Mouse (Mus musculus): ENCODE measurements around the gene Rbm20. TPM values are rescaled to one million over a fixed set of nuclear protein-coding genes. Genes with fewer than 3 reads are reported as not detected.
A peak's percentile ranks its signal among the peaks of the same experiment; 100 is the strongest.

The Rbm20 gene
- polyA plus RNA-seq, 1 experiment from 2014 or later = 2.5 TPM

DNA sequence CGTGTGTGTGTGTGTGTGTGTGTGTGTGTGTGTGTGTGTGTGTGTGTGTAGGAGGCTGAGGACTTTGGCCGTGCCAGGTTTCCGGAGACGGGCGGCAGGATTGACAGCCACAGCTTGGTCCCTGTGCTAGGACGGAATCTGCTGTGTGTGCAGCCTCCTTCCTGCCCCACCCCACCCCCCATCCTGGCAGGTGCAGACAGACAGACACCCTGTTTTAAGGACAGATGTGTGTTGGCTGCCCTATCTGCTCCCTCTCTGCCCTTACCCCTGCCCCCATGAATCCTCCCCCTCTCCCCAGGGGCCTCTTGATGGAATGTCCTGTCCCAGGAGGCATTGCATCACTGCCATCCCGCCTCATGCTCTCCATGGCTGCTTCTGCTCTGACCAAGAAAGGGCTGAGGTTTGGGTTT, 77.3 kb downstream of the Rbm20 start:
- Histone ChIP-seq H3K27ac (no peak overlapping the region), H3K36me3 (ENCODE audit: insufficient read depth, low read length) (no peaks in the 10 kb centered on the region), H3K4me3 (replicated peaks; ENCODE audit: low read depth, low read length) (no peak overlapping the region), H3K9ac (ENCODE audit: low read depth, low read length) (no peak overlapping the region), H3K27me3 (ENCODE audit: insufficient read depth, low read length) (no peaks in the 10 kb centered on the region), H3K4me2 (ENCODE audit: low read length) (no peak overlapping the region), H3K4me1 (replicated peaks; ENCODE audit: insufficient read depth, low read length) (no peaks in the 10 kb centered on the region), H3K9me3 (replicated peaks; ENCODE audit: low read length) (no peaks in the 10 kb centered on the region)
- ATAC-seq (replicated peaks; ENCODE audit: low FRiP score, low read depth) = peak; percentile 84
- WGBS = 26% methylated on average over 7 of the region's 7 CpGs
- TF ChIP-seq CTCF (IDR thresholded peaks at IDR 0.05; ENCODE audit: low read depth) = no peak
- DNase-seq (ENCODE audit: low spot score) = peak; percentile 36

DNA sequence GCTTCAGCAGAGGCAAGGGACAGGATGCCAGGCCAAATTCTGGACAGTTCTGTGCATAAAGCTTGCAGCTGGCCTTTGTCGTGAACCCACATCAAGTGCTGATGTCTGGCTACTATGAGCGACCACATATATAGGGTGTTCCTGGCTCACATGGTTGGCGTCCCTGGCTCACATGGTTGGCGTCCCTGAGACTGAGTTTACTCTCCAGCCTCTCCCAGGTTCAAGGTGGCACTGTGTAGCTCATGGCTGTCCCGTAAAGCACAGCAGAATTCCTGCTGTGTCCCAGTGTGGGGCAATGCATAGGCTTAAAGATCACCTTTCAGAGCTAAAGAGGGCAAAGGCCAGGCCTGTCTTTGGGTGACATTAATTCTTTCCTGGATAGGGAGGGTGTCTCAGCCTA, 78.2 kb downstream of the Rbm20 start:
- Histone ChIP-seq H3K4me3 (replicated peaks; ENCODE audit: low read depth, low read length) (no peak overlapping the region), H3K9ac (ENCODE audit: low read depth, low read length) (no peak overlapping the region), H3K4me2 (ENCODE audit: low read length) (no peak overlapping the region), H3K27me3 (ENCODE audit: insufficient read depth, low read length) (no peaks in the 10 kb centered on the region), H3K4me1 (replicated peaks; ENCODE audit: insufficient read depth, low read length) (no peaks in the 10 kb centered on the region), H3K36me3 (ENCODE audit: insufficient read depth, low read length) (no peaks in the 10 kb centered on the region), H3K9me3 (replicated peaks; ENCODE audit: low read length) (no peaks in the 10 kb centered on the region), H3K27ac (no peak overlapping the region)
- TF ChIP-seq CTCF (IDR thresholded peaks at IDR 0.05; ENCODE audit: low read depth) = no peak
- DNase-seq (ENCODE audit: low spot score) = no peak
- ATAC-seq (replicated peaks; ENCODE audit: low FRiP score, low read depth) = no peak
- 74% methylated on average over 5 of the region's 5 CpGs for WGBS

DNA sequence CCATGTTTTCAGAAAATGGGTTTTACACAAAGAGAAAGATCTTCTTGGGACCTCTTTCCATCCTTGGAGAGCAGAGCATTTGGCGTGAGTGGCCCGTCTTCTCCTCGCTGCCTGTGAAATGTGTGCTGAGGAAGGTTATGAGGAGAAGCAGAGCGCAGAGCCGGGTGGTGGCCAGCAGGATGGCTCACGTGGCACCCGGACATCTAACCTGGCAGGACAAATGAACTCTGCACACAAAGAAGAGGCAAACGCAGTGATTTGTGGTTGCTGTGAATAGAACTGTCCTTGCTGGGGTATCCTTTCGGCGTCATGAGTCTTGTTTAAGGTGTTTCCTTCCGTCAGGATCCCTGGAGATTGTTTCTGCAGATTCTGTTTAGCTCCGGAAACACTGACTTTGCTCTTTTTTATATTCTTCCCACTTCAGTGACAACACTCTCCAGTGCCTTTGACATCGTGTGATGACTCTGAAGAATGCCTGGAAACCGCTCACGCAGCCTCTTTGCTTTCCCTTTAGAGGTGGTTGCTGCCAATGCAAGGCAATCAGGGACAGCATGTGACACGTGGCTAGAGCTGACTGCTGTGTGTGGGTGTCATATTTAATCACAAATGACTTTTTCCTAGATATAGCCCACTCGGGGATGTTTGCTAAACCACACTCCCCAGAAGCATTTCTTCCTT, 80.5 kb downstream of the Rbm20 start:
- no peak overlapping the region for H3K27ac ChIP-seq
- no peaks in the 10 kb centered on the region for H3K27me3 ChIP-seq (ENCODE audit: insufficient read depth, low read length)
- H3K36me3 ChIP-seq (ENCODE audit: insufficient read depth, low read length) = no peaks in the 10 kb centered on the region
- TF ChIP-seq CTCF (IDR thresholded peaks at IDR 0.05; ENCODE audit: low read depth) = no peak
- no peak for DNase-seq (ENCODE audit: low spot score)
- ATAC-seq (replicated peaks; ENCODE audit: low FRiP score, low read depth) = no peak
- no peaks in the 10 kb centered on the region for H3K9me3 ChIP-seq (replicated peaks; ENCODE audit: low read length)
- no peaks in the 10 kb centered on the region for H3K4me1 ChIP-seq (replicated peaks; ENCODE audit: insufficient read depth, low read length)
- no peak overlapping the region for H3K9ac ChIP-seq (ENCODE audit: low read depth, low read length)
- no peak overlapping the region for H3K4me2 ChIP-seq (ENCODE audit: low read length)
- 82% methylated on average over 17 of the region's 17 CpGs for WGBS
- H3K4me3 ChIP-seq (replicated peaks; ENCODE audit: low read depth, low read length) = no peak overlapping the region

DNA sequence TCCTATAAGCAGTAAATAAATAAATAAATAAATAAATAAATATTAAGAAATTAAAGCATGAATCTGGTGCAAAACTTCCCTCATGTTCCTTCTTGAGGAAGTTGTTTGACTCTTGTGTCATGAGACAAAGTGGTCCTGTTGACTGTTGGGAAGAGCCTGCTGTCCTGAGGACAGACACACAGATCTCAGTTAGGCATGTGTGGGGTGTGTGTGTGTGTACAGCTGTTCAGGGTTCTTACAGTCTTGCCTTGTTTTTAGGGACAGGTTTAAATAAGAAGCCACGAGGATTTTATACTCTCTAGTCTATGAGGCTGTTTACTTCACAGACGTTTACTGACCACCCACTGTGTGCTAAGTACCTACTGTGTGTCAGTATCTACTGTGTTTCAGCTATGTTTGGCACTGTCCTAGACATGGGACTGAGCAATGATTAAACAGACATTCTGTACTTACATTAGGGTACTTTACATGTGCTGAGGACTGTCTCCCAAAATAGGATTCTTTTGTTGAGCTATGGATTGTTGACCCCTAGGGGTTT, 81.8 kb downstream of the Rbm20 start:
- ATAC-seq (replicated peaks; ENCODE audit: low FRiP score, low read depth) (no peak), DNase-seq (ENCODE audit: low spot score) (no peak)
- Histone ChIP-seq H3K9ac (ENCODE audit: low read depth, low read length) (no peak overlapping the region), H3K9me3 (replicated peaks; ENCODE audit: low read length) (no peaks in the 10 kb centered on the region), H3K4me3 (replicated peaks; ENCODE audit: low read depth, low read length) (no peak overlapping the region), H3K36me3 (ENCODE audit: insufficient read depth, low read length) (no peaks in the 10 kb centered on the region), H3K4me2 (ENCODE audit: low read length) (no peak overlapping the region), H3K27ac (no peak overlapping the region), H3K4me1 (replicated peaks; ENCODE audit: insufficient read depth, low read length) (no peaks in the 10 kb centered on the region), H3K27me3 (ENCODE audit: insufficient read depth, low read length) (no peaks in the 10 kb centered on the region)
- no peak for TF ChIP-seq CTCF (IDR thresholded peaks at IDR 0.05; ENCODE audit: low read depth)
- WGBS = 65% methylated on average over 2 of the region's 2 CpGs

DNA sequence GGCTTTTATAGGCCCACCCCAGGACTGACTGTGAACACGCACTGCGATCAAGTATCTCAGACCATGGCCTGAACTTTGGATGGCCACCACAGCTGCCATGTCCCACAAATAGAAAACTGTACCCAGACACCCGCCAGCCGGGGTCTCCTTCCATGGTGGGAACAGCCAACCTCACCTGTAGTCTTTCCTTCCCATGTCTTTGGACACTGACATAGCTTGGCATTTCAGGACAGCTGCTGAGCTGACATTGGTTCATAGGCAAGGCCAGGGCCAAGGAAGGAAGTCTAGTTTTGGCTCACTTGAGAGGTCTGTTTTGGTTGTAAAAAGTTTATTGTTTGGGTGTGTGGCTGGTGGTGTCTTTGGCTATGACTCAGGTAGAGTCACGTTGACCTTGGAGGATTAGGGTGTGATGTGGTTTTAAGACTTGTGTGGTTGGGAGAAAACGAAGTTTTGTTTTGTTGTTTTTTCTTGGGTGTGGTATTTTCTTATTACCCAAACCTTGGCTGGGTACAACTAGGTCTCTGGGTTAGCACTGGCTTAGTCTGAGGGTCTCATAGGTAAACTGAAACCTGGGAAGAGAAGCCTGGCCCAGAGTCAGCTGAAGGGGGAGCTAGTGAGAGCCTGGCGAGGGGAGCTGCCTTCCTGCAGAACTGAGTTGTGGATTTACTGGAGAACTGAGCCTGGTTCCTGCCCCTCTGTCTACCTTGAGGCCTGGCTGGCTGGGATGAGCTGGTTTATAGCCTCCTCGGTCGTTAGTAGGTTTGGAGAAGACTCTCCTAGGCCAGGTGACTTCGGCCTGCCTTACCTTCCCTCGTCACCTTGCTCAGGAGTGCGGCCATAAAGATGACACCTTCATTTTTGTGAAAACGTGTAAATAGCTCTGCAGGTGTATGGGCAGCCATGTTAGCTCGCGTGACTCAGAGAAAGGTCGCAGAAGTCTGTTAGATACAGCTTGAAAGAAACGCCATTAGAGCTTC, 83.3 kb downstream of the Rbm20 start:
- ATAC-seq (replicated peaks; ENCODE audit: low FRiP score, low read depth) (no peak), DNase-seq (ENCODE audit: low spot score) (no peak)
- no peak overlapping the region for H3K9ac ChIP-seq (ENCODE audit: low read depth, low read length)
- H3K27me3 ChIP-seq (ENCODE audit: insufficient read depth, low read length) = no peaks in the 10 kb centered on the region
- no peak overlapping the region for H3K4me2 ChIP-seq (ENCODE audit: low read length)
- no peak overlapping the region for H3K27ac ChIP-seq
- no peaks in the 10 kb centered on the region for H3K36me3 ChIP-seq (ENCODE audit: insufficient read depth, low read length)
- no peaks in the 10 kb centered on the region for H3K4me1 ChIP-seq (replicated peaks; ENCODE audit: insufficient read depth, low read length)
- TF ChIP-seq CTCF (IDR thresholded peaks at IDR 0.05; ENCODE audit: low read depth) = peak; percentile 22; the same call in 1 of the 2 replicates
- 85% methylated on average over 17 of the region's 17 CpGs for WGBS
- no peaks in the 10 kb centered on the region for H3K9me3 ChIP-seq (replicated peaks; ENCODE audit: low read length)
- no peak overlapping the region for H3K4me3 ChIP-seq (replicated peaks; ENCODE audit: low read depth, low read length)

DNA sequence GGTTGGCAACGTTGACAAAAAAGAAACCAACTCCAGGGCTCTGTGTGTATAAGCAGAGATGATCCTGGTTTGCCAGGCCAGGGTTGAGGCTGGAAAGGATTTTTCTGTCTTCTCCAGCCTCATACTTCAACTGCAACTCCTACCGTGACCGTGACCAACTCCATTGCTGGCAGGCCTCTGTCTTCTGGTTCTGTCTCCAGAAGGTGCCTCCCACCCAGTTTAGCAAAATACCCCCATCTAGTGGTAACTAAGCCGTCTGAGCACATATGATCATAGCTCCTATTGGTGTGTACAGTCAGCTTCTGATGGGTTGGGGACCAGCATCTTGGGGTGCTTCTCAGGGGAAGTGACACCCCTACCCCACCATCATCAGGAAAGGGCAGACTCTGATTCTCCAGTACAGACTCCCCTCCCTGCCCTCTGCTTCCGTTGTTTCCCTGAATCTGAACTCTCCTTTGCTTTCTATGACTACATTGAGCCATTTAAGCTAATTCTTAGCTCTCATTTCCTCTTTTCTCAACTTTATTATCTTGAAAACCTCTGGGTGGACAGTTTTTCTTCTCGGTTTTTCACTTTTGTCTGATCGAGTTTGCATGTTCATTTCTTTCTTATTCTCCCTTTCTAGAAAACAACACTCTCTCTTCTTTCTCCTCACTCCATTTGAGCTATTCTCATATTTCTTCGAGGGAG, 85.8 kb downstream of the Rbm20 start:
- TF ChIP-seq CTCF (IDR thresholded peaks at IDR 0.05; ENCODE audit: low read depth) = peak; percentile 83
- H3K4me2 ChIP-seq (ENCODE audit: low read length) = no peak overlapping the region
- no peak overlapping the region for H3K27ac ChIP-seq
- no peaks in the 10 kb centered on the region for H3K27me3 ChIP-seq (ENCODE audit: insufficient read depth, low read length)
- no peak; the same call in 1 of the 2 replicates for ATAC-seq (replicated peaks; ENCODE audit: low FRiP score, low read depth)
- no peak overlapping the region for H3K9ac ChIP-seq (ENCODE audit: low read depth, low read length)
- no peaks in the 10 kb centered on the region for H3K4me1 ChIP-seq (replicated peaks; ENCODE audit: insufficient read depth, low read length)
- H3K4me3 ChIP-seq (replicated peaks; ENCODE audit: low read depth, low read length) = no peak overlapping the region
- no peaks in the 10 kb centered on the region for H3K36me3 ChIP-seq (ENCODE audit: insufficient read depth, low read length)
- 58% methylated on average over 8 of the region's 8 CpGs for WGBS
- DNase-seq (ENCODE audit: low spot score) = peak; percentile 91
- no peaks in the 10 kb centered on the region for H3K9me3 ChIP-seq (replicated peaks; ENCODE audit: low read length)

Measured in kidney, postnatal 0 days (tissue).